Mouse (Mus musculus): ENCODE data around the gene Myrf. TPM values are rescaled to one million over a fixed set of nuclear protein-coding genes. Genes with fewer than 3 reads are reported as not detected.

The Myrf gene
- polyA plus RNA-seq, 2 experiments, result 3.5 to 6.4 TPM

DNA sequence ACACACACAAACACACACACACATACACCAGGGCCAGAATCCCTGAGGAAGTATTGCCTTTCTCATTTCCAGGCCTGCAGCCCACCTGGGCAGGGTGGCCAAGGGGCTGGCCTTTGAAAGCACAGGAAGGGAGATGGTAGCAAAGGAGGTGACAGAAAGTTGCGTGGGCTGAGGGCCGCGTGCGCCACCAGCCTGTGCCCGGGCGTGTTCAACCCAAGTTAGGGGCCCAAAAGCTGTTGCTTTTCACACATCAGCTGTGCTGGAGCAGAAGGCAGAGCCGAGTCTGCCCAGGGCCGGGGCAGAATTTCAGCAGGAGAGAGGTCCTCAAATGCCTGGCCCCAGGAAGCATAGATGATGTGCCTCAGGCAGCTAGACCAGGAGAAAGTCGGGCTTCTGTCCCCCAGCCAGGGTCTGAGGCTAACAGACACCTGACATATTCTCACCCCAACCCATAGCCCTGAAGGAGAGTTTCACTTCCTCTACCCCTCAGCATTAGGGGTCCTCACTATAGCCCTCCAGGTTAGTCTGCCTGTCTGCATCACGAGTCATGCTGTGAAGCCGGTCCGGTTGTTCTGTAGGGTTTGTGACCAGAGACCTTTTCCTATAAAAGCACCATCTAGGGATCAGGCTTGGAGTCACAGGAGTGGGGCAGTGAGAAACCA is 36.1 kb upstream of the Myrf start:
- Histone ChIP-seq H3K27me3 (ENCODE audit: control insufficient read depth, insufficient read depth, low read length) (no peaks in the 10 kb centered on the region), H3K9ac (replicated peaks) (no peak overlapping the region), H3K4me2 (ENCODE audit: low read depth) (no peak overlapping the region), H3K4me1 (replicated peaks; ENCODE audit: control insufficient read depth in 2 of 2, insufficient read depth in 2 of 2, low read length in 1 of 2) (0 out of 4 replicates have a peak, but pooled peaks cover 0 to 5% of the 10 kb centered on the region in 2 experiments), H3K9me3 (ENCODE audit: control insufficient read depth, low read length) (no peaks in the 10 kb centered on the region), H3K27ac (no peak overlapping the region), H3K4me3 (ENCODE audit: insufficient read depth in 1 of 2, low read depth in 2 of 2, low read length in 2 of 2) (no peak overlapping the region), H3K36me3 (replicated peaks; ENCODE audit: control insufficient read depth, insufficient read depth, low read depth) (no peaks in the 10 kb centered on the region)
- 63% methylated on average over 12 of the region's 12 CpGs for WGBS (ENCODE audit: insufficient replicate concordance)
- ATAC-seq (ENCODE audit: insufficient read depth) (no peak), DNase-seq (ENCODE audit: low read depth in 3 of 3, low spot score in 3 of 3) (no peak)
- TF ChIP-seq EP300 (IDR thresholded peaks at IDR 0.05; ENCODE audit: low read depth) (no peak), CTCF (IDR thresholded peaks at IDR 0.05; ENCODE audit: low read depth) (no peak)

- Histone ChIP-seq H3K9ac (replicated peaks) (no peak overlapping the region), H3K4me1 (replicated peaks; ENCODE audit: control insufficient read depth in 2 of 2, insufficient read depth in 2 of 2, low read length in 1 of 2) (0 out of 4 replicates have a peak, but pooled peaks cover 0 to 5% of the 10 kb centered on the region in 2 experiments), H3K36me3 (replicated peaks; ENCODE audit: control insufficient read depth, insufficient read depth, low read depth) (no peaks in the 10 kb centered on the region), H3K4me2 (ENCODE audit: low read depth) (no peak overlapping the region), H3K27me3 (ENCODE audit: control insufficient read depth, insufficient read depth, low read length) (no peaks in the 10 kb centered on the region), H3K4me3 (ENCODE audit: insufficient read depth in 1 of 2, low read depth in 2 of 2, low read length in 2 of 2) (no peak overlapping the region), H3K9me3 (ENCODE audit: control insufficient read depth, low read length) (no peaks in the 10 kb centered on the region), H3K27ac (no peak overlapping the region)
- WGBS (ENCODE audit: insufficient replicate concordance), result 43% methylated on average over 5 of the region's 5 CpGs
- ATAC-seq (ENCODE audit: insufficient read depth) (no peak), DNase-seq (ENCODE audit: low read depth in 3 of 3, low spot score in 3 of 3) (no peak)
- TF ChIP-seq EP300 (IDR thresholded peaks at IDR 0.05; ENCODE audit: low read depth) (no peak), CTCF (IDR thresholded peaks at IDR 0.05; ENCODE audit: low read depth) (no peak)
Observed at GRCm38 (mm10) chr19:10274056-10274455, 33.5 kb upstream of the Myrf start.

DNA sequence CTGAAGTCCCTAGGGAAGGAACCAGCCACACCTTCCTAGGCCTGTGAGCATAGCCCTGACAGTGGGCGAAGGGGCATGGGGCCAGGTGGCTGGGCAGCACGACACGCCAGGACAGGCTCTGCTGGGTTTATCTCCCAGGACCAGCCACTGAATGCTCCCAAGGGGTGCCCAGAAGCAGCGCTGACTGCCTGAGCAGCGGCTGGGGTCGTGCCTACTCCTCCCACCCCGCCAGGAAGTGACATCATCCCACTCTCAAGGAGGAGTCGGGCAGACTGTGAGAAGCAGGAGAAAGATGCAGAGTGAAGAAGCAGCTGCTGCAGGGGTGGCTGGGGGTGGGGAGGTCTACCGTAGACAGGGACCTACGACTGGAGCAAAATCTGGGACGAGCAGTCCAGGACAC is 32.2 kb upstream of the Myrf start:
- H3K4me3 ChIP-seq (ENCODE audit: insufficient read depth in 1 of 2, low read depth in 2 of 2, low read length in 2 of 2), result no peak overlapping the region
- 20% methylated on average over 11 of the region's 11 CpGs for WGBS (ENCODE audit: insufficient replicate concordance)
- H3K9me3 ChIP-seq (ENCODE audit: control insufficient read depth, low read length), result no peaks in the 10 kb centered on the region
- H3K36me3 ChIP-seq (replicated peaks; ENCODE audit: control insufficient read depth, insufficient read depth, low read depth), result no peaks in the 10 kb centered on the region
- no peak for DNase-seq (ENCODE audit: low read depth in 3 of 3, low spot score in 3 of 3)
- no peak overlapping the region for H3K4me2 ChIP-seq (ENCODE audit: low read depth)
- H3K27ac ChIP-seq, result no peak overlapping the region
- H3K27me3 ChIP-seq (ENCODE audit: control insufficient read depth, insufficient read depth, low read length), result no peaks in the 10 kb centered on the region
- TF ChIP-seq CTCF (IDR thresholded peaks at IDR 0.05; ENCODE audit: low read depth) (no peak), EP300 (IDR thresholded peaks at IDR 0.05; ENCODE audit: low read depth) (no peak)
- 0 out of 4 replicates have a peak, but pooled peaks cover 0 to 5% of the 10 kb centered on the region in 2 experiments for H3K4me1 ChIP-seq (replicated peaks; ENCODE audit: control insufficient read depth in 2 of 2, insufficient read depth in 2 of 2, low read length in 1 of 2)
- H3K9ac ChIP-seq (replicated peaks), result no peak overlapping the region
- ATAC-seq (ENCODE audit: insufficient read depth), result no peak

DNA sequence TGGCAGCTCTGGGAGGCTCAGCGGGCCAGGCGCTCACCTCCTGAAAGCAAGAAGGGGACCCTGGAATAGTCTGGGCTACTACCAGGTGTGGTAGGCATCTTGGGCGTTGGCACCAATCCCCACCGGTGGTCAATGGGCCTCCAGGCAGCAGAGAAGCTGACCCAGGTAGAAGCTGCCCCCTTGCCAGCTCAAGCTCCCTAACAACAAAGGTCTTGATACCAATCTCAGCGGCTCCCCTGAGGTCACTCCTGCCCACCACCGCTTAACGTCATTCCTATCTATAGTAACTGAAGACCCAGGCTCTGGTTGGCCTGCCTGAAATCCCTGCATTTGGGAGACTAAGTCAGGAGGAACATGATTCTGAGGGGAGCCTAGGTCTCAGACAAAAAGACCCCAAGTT is 31.0 kb upstream of the Myrf start:
- no peak for DNase-seq (ENCODE audit: low read depth in 3 of 3, low spot score in 3 of 3)
- TF ChIP-seq EP300 (IDR thresholded peaks at IDR 0.05; ENCODE audit: low read depth) (no peak), CTCF (IDR thresholded peaks at IDR 0.05; ENCODE audit: low read depth) (no peak)
- no peaks in the 10 kb centered on the region for H3K4me1 ChIP-seq (replicated peaks; ENCODE audit: control insufficient read depth in 2 of 2, insufficient read depth in 2 of 2, low read length in 1 of 2)
- H3K36me3 ChIP-seq (replicated peaks; ENCODE audit: control insufficient read depth, insufficient read depth, low read depth), result no peaks in the 10 kb centered on the region
- no peak overlapping the region for H3K4me2 ChIP-seq (ENCODE audit: low read depth)
- no peaks in the 10 kb centered on the region for H3K9me3 ChIP-seq (ENCODE audit: control insufficient read depth, low read length)
- H3K27me3 ChIP-seq (ENCODE audit: control insufficient read depth, insufficient read depth, low read length), result no peaks in the 10 kb centered on the region
- no peak overlapping the region for H3K4me3 ChIP-seq (ENCODE audit: insufficient read depth in 1 of 2, low read depth in 2 of 2, low read length in 2 of 2)
- ATAC-seq (ENCODE audit: insufficient read depth), result no peak
- H3K27ac ChIP-seq, result no peak overlapping the region
- H3K9ac ChIP-seq (replicated peaks), result no peak overlapping the region
- WGBS (ENCODE audit: insufficient replicate concordance), result 69% methylated on average over 7 of the region's 7 CpGs

DNA sequence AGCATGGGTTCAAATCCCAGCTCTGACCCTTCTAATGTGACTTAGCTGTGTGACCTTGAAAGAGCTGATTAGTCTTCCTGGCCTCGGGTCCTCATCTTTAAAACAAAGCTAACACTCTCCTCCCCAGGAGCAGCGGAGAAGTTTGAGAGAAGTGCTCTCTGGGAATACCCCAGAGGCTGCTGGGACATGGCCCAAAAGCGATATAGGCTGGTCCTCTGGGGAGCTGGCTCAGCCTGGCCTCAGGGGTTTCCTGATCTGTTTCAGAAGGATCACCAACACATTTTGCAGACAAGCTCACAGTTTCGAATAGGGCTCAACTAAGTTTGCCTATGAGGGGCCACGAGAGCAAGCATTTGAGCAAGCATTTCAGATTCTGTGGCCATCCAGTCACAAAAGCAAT is 29.8 kb upstream of the Myrf start:
- Histone ChIP-seq H3K27me3 (ENCODE audit: control insufficient read depth, insufficient read depth, low read length) (no peaks in the 10 kb centered on the region), H3K4me3 (ENCODE audit: insufficient read depth in 1 of 2, low read depth in 2 of 2, low read length in 2 of 2) (no peak overlapping the region), H3K9me3 (ENCODE audit: control insufficient read depth, low read length) (no peaks in the 10 kb centered on the region), H3K4me1 (replicated peaks; ENCODE audit: control insufficient read depth in 2 of 2, insufficient read depth in 2 of 2, low read length in 1 of 2) (no peaks in the 10 kb centered on the region), H3K4me2 (ENCODE audit: low read depth) (no peak overlapping the region), H3K9ac (replicated peaks) (no peak overlapping the region), H3K36me3 (replicated peaks; ENCODE audit: control insufficient read depth, insufficient read depth, low read depth) (no peaks in the 10 kb centered on the region), H3K27ac (no peak overlapping the region)
- ATAC-seq (ENCODE audit: insufficient read depth) (no peak), DNase-seq (ENCODE audit: low read depth in 3 of 3, low spot score in 3 of 3) (no peak)
- TF ChIP-seq CTCF (IDR thresholded peaks at IDR 0.05; ENCODE audit: low read depth), result no peak
- TF ChIP-seq EP300 (IDR thresholded peaks at IDR 0.05; ENCODE audit: low read depth), result no peak
- 66% methylated on average over 5 of the region's 5 CpGs for WGBS (ENCODE audit: insufficient replicate concordance)
